Mouse (Mus musculus): ENCODE measurements around the gene Creb3l2.
"Not testable (repeated sequence)": the region's sequence is repeated elsewhere in the genome, so short reads cannot be mapped to it uniquely, and the experiment has no call there.

Creb3l2 gene

GRCm38 (mm10) chr6:37409829-37410228 is 32.1 kb downstream of the Creb3l2 start:
- DNase-seq (ENCODE audit: low spot score) = no peak

- DNase-seq (ENCODE audit: low spot score) = no peak
Measured at GRCm38 (mm10) chr6:37407876-37408275, 34.1 kb downstream of the Creb3l2 start.

GRCm38 (mm10) chr6:37406903-37407302 is 35.0 kb downstream of the Creb3l2 start:
- DNase-seq (ENCODE audit: low spot score) = no peak

GRCm38 (mm10) chr6:37406018-37406417 is 35.9 kb downstream of the Creb3l2 start:
- no peak for DNase-seq (ENCODE audit: low spot score)

- no peak for DNase-seq (ENCODE audit: low spot score)
Measured at GRCm38 (mm10) chr6:37404325-37404724, 37.6 kb downstream of the Creb3l2 start.

- DNase-seq (ENCODE audit: low spot score) = no peak
Measured at GRCm38 (mm10) chr6:37401928-37402327, 40.0 kb downstream of the Creb3l2 start.

GRCm38 (mm10) chr6:37400866-37401525 is 41.0 kb downstream of the Creb3l2 start:
- DNase-seq (ENCODE audit: low spot score) = no peak

GRCm38 (mm10) chr6:37400167-37400566 is 41.8 kb downstream of the Creb3l2 start:
- DNase-seq (ENCODE audit: low spot score) = no peak

- no peak for DNase-seq (ENCODE audit: low spot score)
Measured at GRCm38 (mm10) chr6:37398943-37399342, 43.0 kb downstream of the Creb3l2 start.

- no peak for DNase-seq (ENCODE audit: low spot score)
Measured at GRCm38 (mm10) chr6:37397973-37398372, 44.0 kb downstream of the Creb3l2 start.

GRCm38 (mm10) chr6:37397254-37397653 is 44.7 kb downstream of the Creb3l2 start:
- no peak for DNase-seq (ENCODE audit: low spot score)

- no peak for DNase-seq (ENCODE audit: low spot score)
Measured at GRCm38 (mm10) chr6:37396127-37396526, 45.8 kb downstream of the Creb3l2 start.

- no peak for DNase-seq (ENCODE audit: low spot score)
Measured at GRCm38 (mm10) chr6:37393263-37393662, 48.7 kb downstream of the Creb3l2 start.

GRCm38 (mm10) chr6:37392262-37392661 is 49.7 kb downstream of the Creb3l2 start:
- no peak for DNase-seq (ENCODE audit: low spot score)

- no peak for DNase-seq (ENCODE audit: low spot score)
Measured at GRCm38 (mm10) chr6:37391313-37391712, 50.6 kb downstream of the Creb3l2 start.

GRCm38 (mm10) chr6:37388960-37389359 is 53.0 kb downstream of the Creb3l2 start:
- no peak for DNase-seq (ENCODE audit: low spot score)

GRCm38 (mm10) chr6:37388501-37388900 is 53.4 kb downstream of the Creb3l2 start:
- DNase-seq (ENCODE audit: low spot score) = no peak

- DNase-seq (ENCODE audit: low spot score) = no peak
Measured at GRCm38 (mm10) chr6:37387281-37387680, 54.7 kb downstream of the Creb3l2 start.

- DNase-seq (ENCODE audit: low spot score) = no peak
Measured at GRCm38 (mm10) chr6:37385602-37386285, 56.2 kb downstream of the Creb3l2 start.

- DNase-seq (ENCODE audit: low spot score) = no peak
Measured at GRCm38 (mm10) chr6:37382761-37383160, 59.2 kb downstream of the Creb3l2 start.

- DNase-seq (ENCODE audit: low spot score) = no peak
Measured at GRCm38 (mm10) chr6:37377836-37378580, 63.9 kb downstream of the Creb3l2 start.

- DNase-seq (ENCODE audit: low spot score) = not testable (repeated sequence)
Measured at GRCm38 (mm10) chr6:37377387-37377786, 64.6 kb downstream of the Creb3l2 start.

- DNase-seq (ENCODE audit: low spot score) = no peak
Measured at GRCm38 (mm10) chr6:37375452-37375851, 66.5 kb downstream of the Creb3l2 start.
